Mouse (Mus musculus): Measurements from ENCODE around the gene Tom1l2.

Gene Tom1l2

DNA sequence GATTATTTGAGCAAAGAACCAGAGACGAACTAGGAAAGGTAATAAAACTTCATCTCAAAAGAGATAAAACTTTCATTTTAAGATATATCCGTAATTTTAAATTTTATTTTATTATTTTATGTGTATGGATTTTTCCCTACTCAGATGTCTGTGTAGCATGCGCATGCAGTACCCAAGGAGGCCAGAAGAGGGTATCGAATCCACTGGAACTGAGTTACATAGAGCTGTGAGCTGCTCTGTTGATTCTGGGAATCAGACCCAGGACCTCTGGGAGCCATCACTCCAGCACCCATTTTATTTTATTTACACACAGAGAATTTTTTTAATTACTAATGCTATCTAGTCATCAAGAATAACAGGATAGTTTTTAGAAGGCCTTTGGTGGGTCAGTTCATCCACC is 45.9 kb downstream of the Tom1l2 start:
- peak; percentile 36 for DNase-seq (ENCODE audit: low read depth, low spot score)

DNA sequence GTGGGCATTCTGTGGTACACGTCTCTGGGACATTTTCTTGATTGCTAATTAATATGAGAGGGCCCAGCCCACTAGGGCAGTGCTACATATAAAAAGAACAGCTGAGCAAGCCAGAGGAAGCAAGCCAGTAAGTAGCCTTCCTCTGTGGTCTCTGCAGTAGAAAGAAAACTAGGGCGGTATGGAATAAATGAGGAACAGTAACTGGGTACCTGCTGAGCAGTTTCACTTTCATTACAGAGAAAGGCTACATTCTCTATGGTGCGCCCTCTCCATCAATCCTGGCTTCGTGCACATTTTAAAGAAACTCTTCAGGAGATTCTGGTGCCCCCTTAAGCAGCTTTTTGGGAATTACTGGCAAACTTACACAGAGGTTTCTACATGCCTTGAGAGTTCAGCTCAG is 47.1 kb downstream of the Tom1l2 start:
- no peak for DNase-seq (ENCODE audit: low read depth, low spot score)

DNA sequence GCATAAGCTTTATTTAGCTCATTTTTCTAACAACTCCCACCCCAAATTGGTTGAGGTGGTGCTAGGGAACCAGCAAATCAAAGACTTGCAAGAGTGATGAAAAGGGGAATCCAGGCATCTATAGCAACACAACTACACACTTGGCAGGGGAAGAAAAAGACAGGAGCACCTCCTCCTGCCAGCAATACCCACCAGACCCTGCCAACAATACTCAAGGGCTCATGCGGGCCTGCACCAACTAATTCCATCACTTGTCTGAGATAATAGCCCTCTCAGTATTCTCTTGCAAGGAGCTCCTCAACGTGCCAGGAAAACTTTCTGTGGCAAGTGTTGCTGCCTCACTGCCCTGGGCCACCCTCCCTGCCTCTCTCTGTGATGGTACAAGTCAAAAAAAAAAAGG is 49.2 kb downstream of the Tom1l2 start:
- DNase-seq (ENCODE audit: low read depth, low spot score): no peak

DNA sequence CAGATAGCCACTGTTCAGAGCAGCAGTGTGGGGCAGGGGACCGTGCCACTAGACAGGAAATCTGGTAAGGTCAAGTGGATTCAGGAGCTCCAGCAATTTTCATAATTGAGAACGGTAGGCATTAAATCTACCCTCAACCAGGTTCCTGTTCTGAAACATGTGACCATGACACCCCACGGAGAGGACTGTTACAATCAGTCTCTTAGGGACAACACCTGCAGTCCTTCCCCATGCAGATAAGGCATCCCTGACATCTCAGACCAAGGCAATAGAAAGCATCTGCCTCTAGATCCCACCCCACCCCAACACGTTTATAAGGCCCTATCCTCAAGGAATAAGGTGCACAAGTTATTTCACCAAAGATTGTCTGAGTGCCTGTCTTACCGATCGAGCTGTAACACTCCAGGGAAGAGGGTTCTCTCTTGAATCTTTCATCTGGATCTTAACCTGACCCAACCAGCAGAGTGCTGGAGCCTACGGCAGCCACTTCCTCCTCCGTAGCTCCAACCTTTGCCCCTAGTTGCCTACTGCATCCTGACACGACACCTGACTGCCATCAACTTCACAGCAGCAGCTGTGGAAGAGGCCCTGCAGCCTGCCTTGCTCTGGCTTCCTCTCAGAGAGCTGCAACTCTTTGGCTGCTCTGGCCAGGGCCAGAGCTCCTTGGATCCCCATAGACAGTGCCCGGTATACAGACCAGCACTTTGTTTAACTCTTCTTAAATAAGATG is 50.2 kb downstream of the Tom1l2 start:
- no peak for DNase-seq (ENCODE audit: low read depth, low spot score)

DNA sequence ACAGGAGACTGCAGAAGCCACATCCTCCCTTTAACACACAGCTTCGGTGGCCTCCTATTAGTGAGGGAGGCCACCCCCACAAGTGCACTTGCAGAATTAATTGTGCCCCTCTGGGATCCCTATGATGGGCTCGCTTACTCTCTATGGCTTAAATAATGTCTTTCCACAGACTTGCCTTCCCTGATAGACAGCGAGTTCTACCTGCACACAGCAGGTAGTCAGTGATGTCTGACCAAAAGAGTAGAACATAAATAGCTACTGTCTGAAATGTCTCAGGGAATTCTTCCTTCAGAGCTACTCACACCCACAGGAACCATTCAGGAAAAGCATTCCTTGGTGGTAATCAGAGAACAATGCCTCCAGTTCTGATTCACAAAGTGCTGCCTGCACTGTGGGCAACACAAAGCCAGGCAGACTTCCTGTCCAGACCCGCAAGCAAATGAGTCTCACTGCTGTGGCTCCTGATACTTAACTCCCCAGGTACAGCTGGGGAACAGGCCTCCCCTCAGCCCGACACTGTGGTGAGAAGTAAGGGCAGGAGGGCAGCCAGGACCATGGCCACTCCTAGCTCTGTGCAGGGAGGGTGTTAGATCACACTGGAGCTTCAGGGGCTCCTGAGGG is 51.0 kb downstream of the Tom1l2 start:
- no peak for DNase-seq (ENCODE audit: low read depth, low spot score)

DNA sequence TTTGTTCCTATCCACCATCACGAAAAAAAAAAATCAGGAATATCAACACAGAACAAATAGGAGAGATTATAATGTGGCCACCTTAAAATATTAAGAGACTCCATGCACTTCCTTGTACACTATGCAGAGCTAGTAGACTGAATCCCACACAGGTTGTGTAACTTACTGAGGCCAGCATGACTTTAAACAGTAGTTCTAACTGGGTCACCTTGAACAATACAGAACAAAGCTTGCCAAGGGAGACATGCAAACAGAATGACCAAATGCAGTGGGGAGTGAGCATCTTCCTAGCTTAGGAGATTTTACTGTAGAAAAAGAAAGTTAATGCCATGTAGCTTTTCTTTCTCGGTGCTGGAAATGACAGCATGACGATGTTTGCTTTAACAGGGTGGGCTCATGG is 52.4 kb downstream of the Tom1l2 start:
- no peak for DNase-seq (ENCODE audit: low read depth, low spot score)

DNA sequence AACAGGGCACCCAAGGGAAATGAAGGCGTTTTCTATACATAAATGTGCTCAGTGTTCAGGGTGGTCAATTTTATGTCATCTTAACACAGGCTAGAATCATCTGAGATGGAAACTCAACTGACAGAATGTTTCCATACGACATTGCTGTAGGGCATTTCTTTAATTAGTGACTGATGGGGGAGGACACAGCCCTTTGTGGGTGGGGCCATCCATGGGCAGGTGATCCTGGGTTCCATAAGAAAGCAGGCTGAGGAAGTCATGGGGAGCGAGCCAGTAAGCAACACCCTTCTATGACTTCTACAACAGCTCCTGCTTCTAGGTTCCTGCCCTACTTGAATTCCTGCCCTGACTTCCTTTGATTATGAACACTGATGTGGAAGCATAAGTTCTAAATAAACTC is 54.9 kb downstream of the Tom1l2 start:
- DNase-seq (ENCODE audit: low read depth, low spot score): no peak

DNA sequence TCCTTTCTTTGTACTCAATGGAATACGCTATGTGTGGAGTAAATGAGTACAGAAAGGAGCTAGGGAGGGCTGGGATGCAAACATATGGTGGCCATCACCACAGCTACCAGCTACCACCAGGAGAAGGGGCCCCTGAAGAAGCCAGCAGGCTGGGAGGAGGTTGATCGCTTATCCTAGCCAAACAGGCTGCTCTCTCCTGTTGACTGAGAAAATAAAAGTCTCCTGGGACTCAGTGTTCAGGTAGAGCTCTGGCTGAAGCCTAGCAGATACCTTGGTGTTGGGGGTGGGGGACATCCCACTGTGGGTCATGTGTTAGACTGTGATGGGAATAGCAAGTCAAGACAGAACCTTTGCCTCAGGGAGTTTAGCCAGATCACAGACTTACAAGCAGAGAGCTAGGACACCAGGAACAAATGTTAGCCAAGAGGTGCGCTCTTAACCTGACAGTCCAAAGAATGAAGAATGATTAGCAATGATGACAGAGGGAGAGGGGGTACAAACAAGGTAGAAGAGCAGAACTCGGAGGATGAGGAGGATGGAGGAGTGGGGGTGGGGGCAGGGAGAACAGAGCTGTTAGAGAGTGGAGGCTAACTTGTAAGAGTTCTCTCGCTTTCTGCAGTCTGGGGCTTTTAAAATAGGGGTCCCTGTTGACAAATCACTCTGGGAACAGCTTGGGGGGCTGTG is 57.9 kb downstream of the Tom1l2 start:
- peak; percentile 60 for DNase-seq (ENCODE audit: low read depth, low spot score)

DNA sequence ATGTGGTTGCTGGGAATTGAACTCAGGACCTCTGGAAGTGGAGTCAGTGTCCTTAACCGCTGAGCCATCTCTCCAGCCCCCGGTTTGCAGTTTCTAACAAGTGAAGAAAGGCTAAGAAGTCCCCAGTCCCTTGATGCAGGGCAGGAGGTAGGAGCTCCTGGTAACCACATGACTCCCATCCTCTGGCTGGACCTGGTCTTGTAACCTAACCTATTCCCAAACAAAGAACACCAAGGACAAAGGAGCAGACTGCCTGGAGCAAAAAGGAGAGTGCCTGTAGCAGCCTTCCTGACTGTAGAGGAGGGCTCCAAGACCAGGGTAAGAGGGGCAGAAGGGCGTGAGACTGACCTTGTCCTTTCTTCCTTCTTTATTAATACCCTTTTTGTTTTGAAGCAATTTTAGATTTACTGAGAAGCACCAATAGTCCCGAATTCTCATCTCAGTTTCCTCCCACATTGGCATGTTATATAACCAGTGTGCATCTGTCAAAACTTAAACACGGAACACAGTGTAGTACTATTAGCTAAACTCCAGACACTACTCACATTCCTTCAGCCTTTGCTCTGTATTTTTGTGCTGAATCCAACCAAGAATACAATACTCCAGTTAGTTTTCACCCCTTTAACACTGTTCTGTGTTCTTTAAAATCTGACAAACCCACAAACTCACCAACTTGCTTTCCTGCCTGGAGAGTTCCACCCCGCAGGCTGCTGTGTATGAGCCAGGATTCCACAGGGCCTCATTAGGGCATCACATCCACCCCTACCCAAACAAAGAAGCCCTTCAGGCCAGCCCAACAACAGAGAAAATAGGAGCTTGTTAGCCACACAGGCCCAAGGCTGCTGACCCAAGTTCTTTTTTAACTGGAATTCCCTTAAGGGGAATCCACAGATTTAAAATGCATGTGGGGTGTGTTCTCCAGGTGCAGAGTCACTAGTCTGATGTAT is 58.7 kb downstream of the Tom1l2 start:
- no peak for DNase-seq (ENCODE audit: low read depth, low spot score)

DNA sequence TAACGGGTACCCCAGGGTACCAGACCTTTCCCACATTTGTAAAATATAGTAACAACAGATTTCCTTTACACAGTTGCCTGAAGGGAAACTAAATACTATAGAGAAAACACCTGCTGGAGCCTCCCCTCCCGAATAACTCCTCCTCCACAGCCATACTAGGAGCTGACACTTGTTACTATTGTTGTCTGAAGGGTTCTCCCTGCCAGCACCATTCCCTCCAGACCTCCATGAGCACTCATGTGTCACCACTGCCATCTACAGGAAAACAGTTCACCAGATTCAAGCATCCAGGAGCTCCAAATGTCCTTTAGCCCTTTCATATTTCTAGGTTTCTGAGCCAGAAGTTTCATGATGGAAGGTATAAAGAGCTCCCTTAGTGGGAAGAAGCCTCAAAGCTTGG is 60.0 kb downstream of the Tom1l2 start:
- DNase-seq (ENCODE audit: low read depth, low spot score): peak; percentile 21

DNA sequence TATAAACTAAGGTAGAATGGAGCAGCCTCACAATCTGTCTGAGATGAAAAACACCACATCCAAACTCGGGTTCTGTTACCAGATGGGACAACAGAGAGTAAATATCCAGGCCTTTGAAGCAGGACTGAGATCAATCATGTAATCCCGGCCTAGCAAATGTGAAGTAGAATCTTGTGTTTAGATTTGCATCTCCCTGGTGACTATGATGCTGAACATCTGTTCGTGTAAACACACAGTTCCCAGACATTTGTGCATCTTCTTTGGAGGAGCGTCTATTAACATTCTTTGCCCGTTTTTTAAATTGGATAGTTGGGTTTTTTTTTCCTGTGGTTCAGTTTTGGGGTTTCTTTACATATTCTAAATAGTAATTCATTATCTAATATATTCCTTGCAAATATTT is 63.7 kb downstream of the Tom1l2 start:
- DNase-seq (ENCODE audit: low read depth, low spot score): no peak

DNA sequence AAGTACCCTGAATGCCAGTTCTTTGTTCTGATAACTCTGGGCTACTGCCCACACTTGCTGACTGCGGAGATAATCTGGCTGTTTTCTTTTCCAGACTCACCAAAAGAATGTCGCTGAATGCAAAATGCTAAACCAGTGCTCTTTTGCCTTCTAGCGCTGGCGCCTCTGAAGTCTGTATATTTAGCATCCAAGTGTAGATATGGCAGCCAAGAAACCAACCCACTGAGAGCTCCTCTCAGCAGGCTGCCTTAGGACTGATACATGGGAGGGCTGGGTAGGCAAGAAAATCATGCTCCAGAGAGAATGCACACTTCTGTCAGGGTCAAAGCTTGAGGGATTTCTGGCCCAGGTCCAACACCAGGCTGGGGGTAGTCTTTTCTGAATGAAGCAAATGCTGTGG is 66.4 kb downstream of the Tom1l2 start:
- DNase-seq (ENCODE audit: low read depth, low spot score): no peak

DNA sequence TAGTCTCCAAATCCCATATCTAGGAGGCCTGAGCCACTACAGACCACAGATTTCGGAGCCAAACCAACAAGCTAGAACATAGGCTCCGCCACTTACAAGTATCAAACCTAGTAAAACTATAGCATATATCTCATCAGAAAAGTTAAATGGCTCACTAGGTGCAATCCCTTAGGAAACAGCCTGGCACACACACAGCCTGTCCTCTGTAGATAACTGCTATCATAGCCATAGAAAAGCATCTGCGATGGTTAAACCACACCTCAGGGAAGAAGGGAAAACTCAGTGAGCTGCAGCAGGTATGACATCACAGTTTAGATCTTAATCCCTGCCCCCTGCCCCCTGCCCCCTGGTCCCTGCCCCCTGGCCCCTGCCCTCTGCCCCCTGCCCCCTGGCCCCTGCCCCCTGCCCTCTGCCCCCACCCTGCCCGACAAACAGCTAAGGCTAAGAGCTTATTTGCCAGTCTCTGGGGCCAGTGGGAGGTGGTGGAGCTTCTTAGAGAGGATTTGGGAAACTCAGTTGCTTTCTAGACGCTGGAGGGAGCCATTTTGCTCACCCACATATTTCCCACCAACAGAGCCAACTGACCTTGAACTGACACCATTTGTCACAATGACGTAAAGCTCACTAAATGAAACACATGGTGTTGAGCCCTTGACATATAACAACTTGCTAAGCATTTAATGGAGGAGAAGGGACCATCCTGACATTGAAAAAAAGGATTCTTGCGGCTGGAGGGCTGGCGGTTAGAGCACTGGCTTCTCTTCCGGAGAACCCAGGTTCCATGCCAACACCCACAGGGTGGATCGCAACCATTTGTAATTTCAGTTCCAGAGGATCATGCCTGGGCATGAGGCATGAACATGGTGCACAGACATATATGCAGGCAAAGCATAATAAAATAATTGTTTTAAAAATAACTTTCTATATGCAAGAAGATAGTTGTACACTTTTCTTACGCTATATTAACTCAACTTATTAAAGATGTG is 72.0 kb downstream of the Tom1l2 start:
- DNase-seq (ENCODE audit: low read depth, low spot score): peak; percentile 45

DNA sequence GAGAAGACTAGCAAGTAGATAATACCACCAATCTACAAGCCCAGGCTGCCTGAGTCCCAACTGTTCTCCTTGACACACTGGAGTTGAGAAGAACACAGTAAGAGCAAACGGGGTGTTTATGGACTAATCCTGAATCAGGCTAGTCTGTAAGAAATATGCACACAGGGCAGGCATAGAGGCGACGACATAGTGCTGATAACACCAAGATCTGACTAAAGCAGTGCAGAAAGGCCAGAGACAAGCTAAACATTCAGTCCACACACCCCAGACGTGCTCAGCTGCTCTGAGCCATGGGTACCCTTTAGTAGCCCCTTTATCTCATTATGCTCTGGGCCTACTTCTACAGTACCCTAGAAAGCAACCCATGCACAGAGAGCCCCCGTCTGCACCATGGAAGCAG is 73.2 kb downstream of the Tom1l2 start:
- peak; percentile 11 for DNase-seq (ENCODE audit: low read depth, low spot score)

DNA sequence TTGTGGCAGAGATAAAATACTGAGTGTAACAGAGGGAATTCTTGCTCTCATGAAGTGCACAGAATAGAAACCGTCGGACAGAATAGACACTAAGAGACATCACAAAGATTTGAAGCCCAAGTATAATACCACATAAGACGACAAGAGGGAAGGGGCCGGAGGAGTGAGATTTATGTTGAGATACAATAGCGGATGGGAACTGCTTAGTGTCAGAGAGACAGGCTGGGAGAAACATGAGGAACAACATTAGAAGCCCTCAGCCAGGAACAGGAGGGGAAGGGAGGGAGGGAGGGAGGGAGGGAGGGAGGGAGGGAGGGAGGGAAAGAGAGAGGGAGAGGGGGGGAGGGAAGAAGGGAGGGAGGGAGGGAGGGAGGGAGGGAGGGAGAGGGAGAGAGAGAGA is 74.9 kb downstream of the Tom1l2 start:
- no peak for DNase-seq (ENCODE audit: low read depth, low spot score)

DNA sequence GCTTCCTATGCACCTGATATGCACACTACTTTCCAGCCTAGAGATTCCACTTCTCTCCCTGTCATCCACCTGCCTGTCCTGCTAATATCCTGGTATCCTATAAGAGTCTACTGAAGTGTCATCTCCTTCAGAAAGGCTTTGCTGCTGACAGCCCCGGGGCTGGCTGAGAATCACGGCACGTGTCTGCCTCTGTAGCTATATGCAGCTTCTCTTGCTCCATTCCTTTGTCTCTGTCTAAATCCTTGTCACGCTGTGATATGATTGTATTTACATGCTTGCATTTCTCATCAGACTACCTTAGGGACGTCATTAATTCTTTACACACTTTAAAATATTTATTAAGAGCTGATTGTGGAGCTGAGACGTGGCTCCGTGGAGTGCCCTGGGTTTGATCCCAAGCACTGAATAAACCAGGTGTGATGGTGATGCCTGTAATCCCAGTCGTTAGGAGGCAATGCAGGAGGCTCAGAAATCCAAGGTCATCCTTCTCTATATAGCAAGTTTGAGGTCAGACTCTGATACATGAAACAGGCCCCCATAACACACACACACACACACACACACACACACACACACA is 75.5 kb downstream of the Tom1l2 start:
- no peak for DNase-seq (ENCODE audit: low read depth, low spot score)

DNA sequence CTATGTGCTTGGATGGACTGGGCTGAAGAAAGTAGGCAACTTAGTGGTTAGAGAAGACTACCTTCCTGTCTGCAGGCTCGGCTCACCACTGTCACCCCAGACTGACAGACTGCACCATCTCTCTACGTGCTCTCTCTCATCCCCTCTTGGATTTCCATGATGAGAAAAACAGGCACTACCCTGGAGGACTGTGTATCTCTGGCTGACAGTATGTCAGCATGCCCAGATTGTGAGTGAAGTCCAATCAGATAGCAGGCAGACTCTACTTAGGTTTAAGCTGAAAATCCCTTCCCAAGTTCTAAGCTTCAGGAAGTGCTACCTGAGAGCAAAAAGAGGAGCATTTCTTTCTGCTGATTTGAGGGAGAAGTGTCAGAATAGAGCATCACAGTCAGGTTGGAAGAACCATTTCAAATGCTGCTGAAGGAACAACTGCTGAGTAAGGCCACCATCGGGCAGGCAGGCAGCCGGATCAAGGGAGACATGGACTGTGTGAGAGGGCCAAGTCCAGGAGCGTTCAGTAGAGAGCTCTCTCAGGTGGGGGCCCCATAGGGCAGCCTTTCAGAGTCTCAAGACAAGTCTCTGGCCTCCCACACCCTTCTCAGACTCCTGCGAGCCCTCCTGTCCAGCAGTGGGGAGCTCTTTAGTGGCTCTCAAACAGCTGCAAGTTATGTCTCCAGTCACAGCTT is 76.2 kb downstream of the Tom1l2 start:
- DNase-seq (ENCODE audit: low read depth, low spot score): no peak

DNA sequence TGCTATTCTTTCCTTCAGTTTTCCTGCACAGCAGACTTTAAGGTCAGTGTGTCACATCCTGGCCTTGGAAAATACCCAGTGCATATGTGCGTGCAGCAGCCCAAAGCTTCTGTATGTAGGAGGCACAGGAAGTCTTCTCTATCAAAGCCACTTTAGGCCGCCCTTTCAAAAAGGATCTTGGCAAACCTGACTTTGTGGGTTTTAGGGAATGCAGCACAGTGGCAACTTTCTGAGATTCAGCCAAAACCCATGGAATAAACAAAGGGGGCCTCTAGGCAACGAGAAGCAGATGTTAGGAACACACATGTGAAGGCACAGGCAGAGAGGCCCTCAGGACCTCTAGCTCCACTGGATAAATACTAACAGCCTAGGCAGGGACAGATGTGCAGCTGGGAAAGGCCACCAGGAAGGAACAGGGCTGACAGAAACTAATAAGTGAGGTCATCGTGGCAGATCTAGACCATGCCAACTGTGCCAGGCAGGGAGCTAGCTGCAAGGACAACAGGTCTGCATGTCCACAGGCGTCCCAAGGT is 79.4 kb downstream of the Tom1l2 start:
- DNase-seq (ENCODE audit: low read depth, low spot score): no peak

DNA sequence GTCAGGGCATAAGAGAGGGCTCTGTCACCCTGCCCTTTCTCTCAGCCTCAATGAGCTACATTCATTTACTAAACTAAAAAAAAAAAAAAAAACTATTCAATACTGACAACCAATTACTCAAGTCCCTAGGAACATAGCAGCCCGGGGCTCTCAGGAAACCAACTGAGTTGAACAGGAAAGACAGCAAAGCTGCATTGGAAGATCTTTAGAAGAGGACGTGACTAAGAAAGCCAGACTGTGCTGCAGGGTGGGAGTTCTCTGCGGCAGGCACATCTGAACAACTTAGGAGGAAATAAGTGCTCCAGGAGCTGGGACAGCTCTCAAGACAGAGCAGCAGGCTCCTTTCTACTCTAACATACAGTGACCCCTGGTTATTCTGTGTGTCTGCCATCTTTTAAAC is 84.1 kb downstream of the Tom1l2 start:
- DNase-seq (ENCODE audit: low read depth, low spot score): no peak

Data from c-Kit-negative CD71-positive TER-119-positive erythroid progenitor cells, embryonic 14.5 days (primary cell).